9 mouse cellular contexts compared by ENCODE assay signal in genomic region chr15:83366933-83367552, GRCm38 (mm10). TPM values are rescaled to one million over a fixed set of nuclear protein-coding genes. Genes with fewer than 3 reads are reported as not detected.
A peak's percentile ranks its signal among the peaks of the same experiment; 100 is the strongest.
DNase-seq lines count a peak whose midpoint lies in the region; ATAC-seq lines count a peak whose summit lies in the region.
"Had no signal": no experiment of that assay in that cellular context is flagged by ENCODE, and none has a peak within 500 bp of the region (broad histone marks: within the 10 kb centered on the region; RNA-seq: fewer than 3 reads in every experiment).

No protein-coding gene starts in this region.

- H3K36me3 ChIP-seq in intestine, embryonic 14.5 days (ENCODE audit: control insufficient read depth, insufficient read depth, low read length): no peaks in the 10 kb centered on the region
- no peaks in the 10 kb centered on the region for H3K36me3 ChIP-seq in midbrain, embryonic 10.5 days

- H3K27ac ChIP-seq in intestine, embryonic 14.5 days (ENCODE audit: low read depth): no peak overlapping the region
- H3K27ac ChIP-seq in midbrain, embryonic 10.5 days (replicated peaks): no peak overlapping the region
- H3K27ac ChIP-seq: macrophage had no signal

- ATAC-seq in intestine, embryonic 14.5 days (replicated peaks; ENCODE audit: low FRiP score, low TSS enrichment, low read depth): peak; percentile 87

- intact Hi-C loops in left cerebral cortex, postnatal 4 days (cut with DNase I): no loop called here

- H3K4me1 ChIP-seq in intestine, embryonic 14.5 days (replicated peaks; ENCODE audit: control insufficient read depth, insufficient read depth, low read length): 0 out of 2 replicates have a peak, but pooled peaks cover 6% of the 10 kb centered on the region
- peaks cover 7% of the 10 kb centered on the region for H3K4me1 ChIP-seq in midbrain, embryonic 10.5 days

- WGBS in intestine, embryonic 14.5 days: 17% methylated on average over 57 of the region's 58 CpGs
- WGBS in midbrain, embryonic 10.5 days: 28% methylated on average over 50 of the region's 58 CpGs

- no peaks in the 10 kb centered on the region for H3K27me3 ChIP-seq in intestine, embryonic 14.5 days (replicated peaks; ENCODE audit: control insufficient read depth, insufficient read depth, low read length)
- H3K27me3 ChIP-seq in midbrain, embryonic 10.5 days (ENCODE audit: low read depth, poor library complexity, severe bottlenecking): peaks cover 23% of the 10 kb centered on the region

- peak overlapping the region; percentile 71 for H3K4me2 ChIP-seq in intestine, embryonic 14.5 days (ENCODE audit: low read length)

- peak overlapping the region; percentile 31 for H3K9ac ChIP-seq in intestine, embryonic 14.5 days (ENCODE audit: low read length)

- H3K4me3 ChIP-seq in intestine, embryonic 14.5 days (ENCODE audit: low read depth, low read length): peak overlapping the region; percentile 41
- H3K4me3 ChIP-seq in midbrain, embryonic 10.5 days: peak overlapping the region; percentile 45

- no peaks in the 10 kb centered on the region for H3K9me3 ChIP-seq in intestine, embryonic 14.5 days (ENCODE audit: control insufficient read depth, low read length)
- 0 out of 2 replicates have a peak, but pooled peaks cover 4% of the 10 kb centered on the region for H3K9me3 ChIP-seq in midbrain, embryonic 10.5 days (replicated peaks)

- peak; percentile 75 for DNase-seq in adrenal gland, adult 8-10 months
- peak; percentile 80 for DNase-seq in embryo, embryonic 10 days (ENCODE audit: low spot score)
- peak; percentile 48 for DNase-seq in gastrocnemius, postnatal 25 days
- DNase-seq in intestine, embryonic 14.5 days (ENCODE audit: low spot score): peak; percentile 92
- peak; percentile 73 for DNase-seq in left cerebral cortex, postnatal 4 days
- peak; percentile 67 for DNase-seq in midbrain, embryonic 10.5 days (ENCODE audit: low spot score)
- DNase-seq in right cerebral cortex, postnatal 4 days: peak; percentile 58
- DNase-seq in yolk sac, embryonic 10.5 days (ENCODE audit: low spot score): peak; percentile 94

RNA-seq across cellular contexts. Expression of gene Arfgap3, which starts 17.0 kb away (rescaled TPM):
- 10 to 100 TPM; 28.9 to 47.7 (median 40.1) TPM for total RNA-seq in adrenal gland, adult 8-10 months (2022)
- 1 to 10 TPM; 5.8 to 9.6 TPM for total RNA-seq in gastrocnemius, postnatal 25 days (2021)
- polyA plus RNA-seq in intestine, embryonic 14.5 days (2014; fragmentation: Nextera tagmentation; extraction: Ambion mirVana): 53.5 and 54.6 TPM in 2 replicates
- total RNA-seq in left cerebral cortex, postnatal 4 days (2021): 10 to 100 TPM; 27.9 to 30.2 TPM
- 29.2 and 32.8 TPM in 2 replicates for polyA plus RNA-seq in midbrain, embryonic 10.5 days (2016; fragmentation: Nextera tagmentation; extraction: Ambion mirVana)
